Mouse (Mus musculus) skeletal muscle tissue, adult 2 months (tissue): Measurements from ENCODE around the gene Larp1.
A peak's percentile ranks its signal among the peaks of the same experiment; 100 is the strongest.
"Not testable (repeated sequence)": the region's sequence is repeated elsewhere in the genome, so short reads cannot be mapped to it uniquely, and the experiment has no call there.

Source experiments
- DNase-seq: peaks from one replicate; pipeline ENCODE4 v3.0.0-alpha.2; 2012; ENCODE audit warnings: low read depth, low spot score

The Larp1 gene

DNA sequence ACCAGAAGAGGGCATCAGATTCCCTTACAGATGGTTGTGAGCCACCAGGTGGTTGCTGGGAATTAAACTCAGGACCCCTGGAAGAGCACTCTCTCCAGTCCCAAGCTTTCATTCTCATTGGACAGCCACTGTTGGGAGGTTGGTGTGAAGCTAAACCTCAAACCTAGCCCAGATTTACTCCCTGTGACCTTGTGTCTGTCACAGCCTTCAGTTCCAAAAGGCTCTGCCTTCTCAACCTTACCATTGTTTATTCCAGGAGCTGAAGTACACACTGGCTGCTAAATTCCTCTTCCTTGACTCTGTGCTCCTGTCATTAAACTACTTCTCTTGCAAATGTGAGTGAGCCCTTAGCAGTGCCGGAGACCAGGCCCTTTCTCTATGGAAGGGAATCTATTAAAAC lies 20.1 kb downstream of the Larp1 start:
- DNase-seq: no peak

DNA sequence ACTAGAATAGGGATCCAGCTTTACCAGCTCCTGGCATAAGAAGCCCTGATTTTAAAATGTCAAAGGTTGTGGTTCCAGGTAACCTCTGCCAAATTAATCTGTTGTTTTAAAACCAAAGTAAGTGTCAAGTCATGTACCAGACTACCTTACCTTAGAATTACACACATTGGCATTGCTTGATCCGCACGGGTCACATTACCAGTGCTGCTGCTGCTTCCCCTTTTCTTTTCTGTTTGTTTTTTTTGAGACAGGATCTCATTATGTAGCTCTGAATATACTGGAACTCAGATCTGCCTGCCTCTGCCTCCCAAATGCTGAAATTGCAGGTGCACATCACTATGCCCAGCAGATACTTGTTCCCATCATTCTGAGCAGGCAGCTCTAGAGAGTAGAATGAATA lies 21.0 kb downstream of the Larp1 start:
- DNase-seq: no peak

DNA sequence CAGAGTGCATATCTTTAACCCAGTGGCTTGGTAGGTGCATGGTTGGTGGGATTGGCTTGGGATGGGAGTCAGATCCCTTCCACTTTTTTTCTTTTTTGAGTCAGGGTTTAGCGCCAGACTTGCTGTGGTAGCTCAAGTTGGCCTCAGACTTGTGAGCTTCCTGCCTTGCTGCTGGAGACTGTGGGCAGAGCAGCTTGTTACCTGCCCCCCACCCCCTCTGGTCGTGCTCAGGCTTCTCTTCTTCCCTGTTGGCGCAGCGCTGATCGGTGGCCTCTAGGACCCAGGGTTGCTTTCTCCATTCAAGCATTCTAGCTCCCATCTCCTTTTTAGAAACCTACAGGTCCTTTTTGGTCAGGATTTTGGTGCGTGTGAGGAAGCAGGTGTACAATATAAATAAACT lies 22.3 kb downstream of the Larp1 start:
- DNase-seq: no peak

DNA sequence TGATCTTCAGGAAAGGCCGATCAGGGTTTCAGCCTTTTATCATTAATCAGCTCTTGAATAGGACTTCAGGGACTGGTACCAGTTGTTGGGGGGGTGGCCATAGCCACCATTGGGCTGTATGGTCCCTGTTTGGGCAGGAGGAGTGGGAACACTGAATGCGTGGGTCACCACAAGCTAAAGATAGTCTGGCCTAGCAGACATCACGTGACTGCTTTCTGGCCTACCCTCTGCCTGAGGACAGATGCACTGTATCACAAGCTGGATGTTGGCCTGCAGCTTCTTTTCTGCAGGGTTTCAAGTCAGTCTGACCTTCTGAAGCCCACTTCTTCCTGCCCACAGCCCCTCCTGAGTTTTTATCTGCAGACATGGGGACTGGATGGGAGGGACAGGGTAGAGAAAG lies 24.8 kb downstream of the Larp1 start:
- DNase-seq: peak; percentile 70

DNA sequence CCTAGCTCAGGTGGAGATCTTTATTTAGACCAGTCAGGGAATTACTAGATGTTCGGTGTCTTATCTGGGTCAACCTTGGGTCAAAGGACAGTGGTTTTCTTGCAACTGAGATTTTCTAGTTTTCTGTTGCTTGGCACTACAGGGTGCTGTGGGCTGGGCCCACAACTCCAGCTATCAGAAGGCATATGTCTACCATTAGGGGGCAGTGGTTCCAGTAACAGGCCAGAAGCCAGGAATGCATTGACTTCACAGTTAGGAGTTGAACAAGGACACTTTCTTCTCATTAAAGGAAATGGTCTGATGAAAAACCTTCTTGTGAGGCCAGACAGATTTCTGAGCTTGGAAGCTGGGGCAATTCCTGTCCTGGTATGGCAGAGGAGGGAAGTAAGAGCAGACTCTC lies 30.2 kb downstream of the Larp1 start:
- DNase-seq: no peak

DNA sequence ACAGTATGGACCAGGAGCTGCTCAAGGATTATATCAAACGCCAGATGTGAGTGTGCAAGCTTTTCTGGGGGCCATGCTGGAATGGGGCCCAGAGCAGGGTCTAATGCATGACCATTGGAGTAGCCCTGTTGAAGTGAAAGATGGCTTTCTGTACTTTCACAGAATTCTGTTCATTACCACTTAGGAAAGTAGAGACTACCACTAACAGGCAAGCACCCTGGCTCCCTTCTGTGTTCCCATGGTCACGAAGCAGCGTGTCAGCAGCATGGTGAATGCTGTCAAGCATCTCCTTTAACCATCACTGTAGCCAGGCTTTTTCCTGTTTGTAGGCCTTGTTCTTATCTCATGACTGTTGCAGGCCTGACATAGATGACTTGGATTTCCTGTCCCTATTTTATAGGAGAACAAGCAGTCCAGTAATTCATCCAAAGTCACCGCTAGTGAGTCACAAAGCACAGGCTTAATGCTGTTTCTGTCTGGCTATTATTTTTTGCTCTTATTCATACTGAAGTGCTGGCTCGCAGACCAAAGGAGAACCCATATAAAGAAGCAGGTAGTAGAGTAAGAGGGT lies 34.1 kb downstream of the Larp1 start:
- no peak for DNase-seq

DNA sequence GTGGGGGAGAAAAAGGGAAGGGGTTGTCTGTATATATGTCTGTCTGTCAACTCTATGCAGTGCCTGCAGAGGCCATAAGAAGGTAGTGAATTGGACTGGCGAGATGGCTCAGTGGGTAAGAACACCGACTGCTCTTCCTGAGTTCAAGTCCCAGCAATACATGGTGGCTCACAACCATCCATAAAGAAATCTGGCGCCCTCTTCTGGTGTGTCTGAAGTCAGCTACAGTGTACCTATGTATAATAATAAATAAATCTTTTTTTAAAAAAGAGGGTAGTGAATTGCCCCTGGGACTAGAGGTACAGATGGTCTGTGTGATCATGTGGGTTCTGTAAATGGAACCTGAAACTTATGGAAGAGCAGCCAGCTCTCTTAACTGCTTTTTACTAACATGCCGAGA lies 37.6 kb downstream of the Larp1 start:
- no peak for DNase-seq

DNA sequence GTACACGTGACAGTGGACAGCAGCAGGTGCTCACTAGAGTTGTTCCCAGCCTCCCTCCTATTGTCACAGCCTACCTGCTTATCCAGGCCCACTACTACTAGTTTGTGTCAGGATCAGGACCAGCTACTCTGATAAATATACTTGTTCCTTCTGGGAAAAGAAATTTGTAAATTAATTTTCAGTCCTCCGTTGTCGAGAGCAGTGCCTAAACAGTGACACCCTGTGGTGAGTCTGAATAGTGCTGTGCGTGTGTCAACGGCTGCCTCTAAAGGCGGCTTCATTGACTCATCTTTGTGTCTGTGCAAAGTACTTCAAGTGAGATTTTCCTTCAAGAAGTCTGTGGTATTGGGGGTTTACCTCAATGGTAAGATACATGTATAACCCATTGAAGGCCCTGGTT lies 48.6 kb downstream of the Larp1 start:
- peak; percentile 13 for DNase-seq

DNA sequence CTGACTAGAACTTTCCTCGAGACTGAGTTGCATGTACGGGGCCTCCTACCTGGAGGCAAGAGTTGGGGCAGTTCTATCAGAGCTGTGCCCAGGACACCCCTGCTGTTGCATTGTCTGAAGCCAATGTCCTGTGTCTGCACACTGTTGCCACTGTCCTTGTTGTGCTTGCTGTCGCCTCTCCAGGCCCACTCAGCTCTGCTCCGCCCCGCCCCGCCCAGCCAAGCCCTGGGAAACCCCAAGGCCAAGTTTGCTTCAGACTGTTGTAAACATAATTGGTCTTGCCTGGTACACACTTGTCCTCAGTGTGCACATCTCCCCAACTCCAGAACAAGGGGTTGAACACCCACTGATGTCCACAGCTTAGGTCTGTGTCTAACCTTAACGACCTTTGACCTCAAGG lies 50.9 kb downstream of the Larp1 start:
- not testable (repeated sequence) for DNase-seq

DNA sequence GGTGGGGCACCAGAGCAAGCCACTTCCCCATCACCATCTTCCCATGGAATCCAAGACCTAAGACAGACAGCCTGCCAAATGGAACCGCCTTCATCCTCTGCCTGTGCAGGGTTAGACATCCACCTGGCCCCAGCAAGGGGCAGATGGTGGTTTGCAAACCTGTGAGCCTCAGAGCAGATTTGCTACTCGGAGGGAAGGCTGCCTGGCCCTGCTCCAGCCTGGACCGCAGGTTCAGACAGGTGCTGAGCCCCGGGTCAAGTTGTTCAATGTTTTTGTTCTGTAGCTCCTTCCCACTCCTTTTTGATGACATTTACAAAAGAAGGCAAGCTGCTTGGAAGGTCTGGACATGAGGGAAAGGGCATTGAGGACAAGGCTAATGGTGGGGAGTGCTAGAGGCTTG lies 52.4 kb downstream of the Larp1 start:
- DNase-seq: not testable (repeated sequence)

DNA sequence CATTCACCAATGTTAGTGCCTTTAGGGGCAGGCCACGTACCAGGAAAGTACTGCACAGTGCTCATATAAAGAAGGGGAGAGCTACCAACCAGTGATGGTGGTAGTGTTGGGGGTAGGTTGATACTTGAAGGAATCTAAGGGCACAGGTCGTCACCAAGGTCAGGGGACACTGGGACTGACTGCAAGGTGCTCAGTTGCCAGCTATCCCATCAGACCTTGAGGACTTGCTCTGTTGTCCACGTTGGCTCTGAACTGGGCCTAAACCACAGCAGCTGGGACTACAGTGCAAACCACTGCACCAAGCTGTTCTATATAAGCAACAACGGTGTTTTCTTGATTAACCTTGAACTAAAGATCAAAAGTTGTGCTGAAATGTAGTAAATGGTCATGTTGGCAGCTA lies 53.7 kb downstream of the Larp1 start:
- DNase-seq: no peak

DNA sequence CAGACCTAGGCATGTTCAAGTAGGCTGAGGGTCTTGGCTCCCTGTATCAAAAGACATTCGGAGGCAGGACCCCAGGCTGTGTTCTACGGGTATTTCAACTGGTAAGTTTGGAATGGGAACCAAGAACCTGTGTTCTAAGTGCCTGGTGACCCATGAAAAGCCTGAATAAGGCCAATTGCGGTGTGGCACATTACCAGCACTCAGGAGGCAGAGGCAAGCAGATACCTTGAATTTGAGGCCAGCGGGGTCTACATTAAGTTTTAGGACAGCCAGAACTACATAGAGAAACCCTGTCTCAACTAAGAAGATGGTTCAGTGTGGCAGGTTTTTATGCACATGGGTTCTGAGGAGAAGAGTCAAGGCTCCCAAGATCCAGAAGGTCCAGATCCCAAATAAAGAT lies 56.2 kb downstream of the Larp1 start:
- DNase-seq: no peak

DNA sequence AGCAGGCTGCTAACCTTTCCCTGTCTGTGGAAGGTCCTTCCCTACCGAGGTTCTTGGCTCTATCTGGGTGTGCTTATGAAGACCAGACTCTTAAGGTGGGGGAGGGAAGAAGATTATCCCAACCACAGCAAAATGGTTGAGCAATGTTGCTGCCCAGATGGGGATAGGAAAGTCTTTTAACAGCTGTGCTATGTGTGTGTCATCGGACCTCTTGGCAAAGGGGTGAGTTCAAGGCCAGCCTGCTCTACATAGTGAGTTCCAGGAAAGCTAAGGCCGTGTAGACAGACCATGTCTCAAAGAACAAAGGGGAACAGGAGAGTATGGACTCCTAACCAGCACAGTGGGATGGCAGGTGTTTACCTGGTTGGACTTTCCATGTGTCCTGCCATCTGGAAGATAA lies 64.1 kb downstream of the Larp1 start:
- no peak for DNase-seq

DNA sequence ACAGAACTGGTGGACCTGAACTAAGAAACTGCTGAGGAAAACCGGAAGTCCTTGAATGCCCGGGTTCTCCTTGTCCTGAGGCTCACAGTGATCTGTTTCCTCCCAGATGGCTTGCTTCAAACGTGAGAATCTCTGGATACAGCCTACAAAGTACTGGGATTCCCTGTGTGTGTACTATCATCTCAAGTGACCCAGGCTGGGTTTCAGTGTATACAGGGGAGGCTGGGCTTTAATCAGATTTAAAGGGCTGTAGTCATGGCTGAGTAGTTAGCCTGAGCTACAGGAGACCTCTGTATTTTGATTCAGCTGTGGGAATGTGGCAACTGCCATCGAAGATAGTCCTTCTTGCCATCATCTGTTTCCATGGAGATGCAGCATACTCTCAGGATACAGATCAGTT lies 68.4 kb downstream of the Larp1 start:
- no peak for DNase-seq

DNA sequence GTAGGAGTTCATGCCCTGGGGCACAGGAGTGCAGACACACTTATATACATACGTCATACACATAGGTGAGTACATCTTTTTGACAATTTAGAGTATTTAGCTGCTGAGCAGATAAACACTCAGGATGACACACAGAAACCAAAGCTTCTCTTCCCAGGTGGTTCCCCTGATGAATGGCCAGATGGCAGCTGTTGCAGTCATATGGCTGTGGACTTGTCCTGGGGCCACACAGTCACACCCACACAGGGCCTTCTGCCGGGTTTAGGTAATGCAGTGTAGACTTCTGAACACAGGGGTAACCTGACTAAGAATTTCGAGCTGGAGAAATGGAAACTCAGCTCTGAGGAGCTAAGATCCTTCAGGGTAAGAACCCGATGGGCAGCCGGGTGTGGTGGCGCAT lies 72.9 kb downstream of the Larp1 start:
- DNase-seq: no peak

DNA sequence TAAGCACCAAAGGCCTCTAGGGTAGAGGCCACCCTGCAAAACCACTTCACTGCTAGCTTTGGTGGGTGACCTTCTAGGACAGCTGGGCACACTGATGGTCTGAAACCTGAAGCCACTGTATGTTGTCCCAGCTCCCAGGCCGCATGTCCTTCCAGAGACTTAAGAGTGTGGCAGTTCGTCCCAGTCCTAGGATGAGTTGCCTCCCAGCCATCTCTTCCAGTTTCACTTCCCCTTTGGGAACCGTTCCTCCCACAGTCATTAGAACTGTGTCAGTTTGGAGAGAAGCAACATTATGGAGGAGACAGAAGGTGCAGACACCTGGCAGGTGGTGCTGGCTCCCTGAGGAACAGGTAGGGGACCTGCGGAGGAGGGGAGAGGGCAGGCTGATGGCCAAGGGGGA lies 83.7 kb downstream of the Larp1 start:
- no peak for DNase-seq

DNA sequence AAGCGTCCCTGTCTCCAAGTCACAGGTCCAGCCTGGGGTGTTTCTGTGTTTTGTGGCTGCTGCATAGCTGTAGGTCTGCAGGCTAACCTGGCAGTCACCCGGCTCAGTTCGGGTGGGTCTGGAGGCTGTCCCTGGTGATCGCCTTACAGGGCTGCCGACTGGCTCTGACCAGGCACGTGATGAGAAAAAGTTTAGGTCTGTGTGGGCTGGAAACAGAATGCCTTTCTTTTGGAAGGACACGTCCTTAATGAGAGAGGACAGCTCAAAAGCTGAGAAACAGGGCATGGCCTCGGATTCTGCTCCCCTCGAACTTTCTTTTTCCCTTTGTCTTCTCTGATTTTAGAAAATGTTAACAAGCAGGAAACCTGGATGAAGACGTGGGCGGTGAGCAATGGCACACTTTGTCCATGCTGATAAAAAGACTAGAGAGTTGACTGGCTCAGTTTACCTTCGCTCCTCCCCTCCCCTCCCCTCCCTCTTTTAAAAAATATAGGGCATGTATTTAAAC lies 84.2 kb downstream of the Larp1 start, which contains the start of gene Gm12248:
Gene Gm12248, minus strand, starts transcription at position 114 of the 508 bp plus-strand sequence.
- peak; percentile 30 for DNase-seq

DNA sequence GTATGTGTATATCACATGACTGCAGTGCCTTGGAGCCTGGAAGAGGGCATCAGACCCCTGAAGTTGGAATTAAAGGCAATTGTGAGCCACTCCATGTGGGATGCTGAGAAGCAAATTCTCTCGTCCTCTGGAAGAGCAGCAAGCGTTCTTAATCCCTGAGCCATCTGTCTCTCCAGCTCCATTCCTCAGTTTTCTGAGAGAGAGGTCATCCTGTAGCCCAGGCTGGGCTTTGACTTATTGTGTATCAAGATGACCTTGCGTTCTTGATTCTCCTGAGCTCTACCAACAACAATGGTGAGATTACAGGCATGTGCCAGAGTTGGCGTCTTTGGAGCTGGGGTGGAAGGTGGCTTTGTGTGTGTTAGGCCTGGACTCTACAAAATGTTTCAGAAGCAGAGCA lies 85.9 kb downstream of the Larp1 start:
- DNase-seq: no peak

DNA sequence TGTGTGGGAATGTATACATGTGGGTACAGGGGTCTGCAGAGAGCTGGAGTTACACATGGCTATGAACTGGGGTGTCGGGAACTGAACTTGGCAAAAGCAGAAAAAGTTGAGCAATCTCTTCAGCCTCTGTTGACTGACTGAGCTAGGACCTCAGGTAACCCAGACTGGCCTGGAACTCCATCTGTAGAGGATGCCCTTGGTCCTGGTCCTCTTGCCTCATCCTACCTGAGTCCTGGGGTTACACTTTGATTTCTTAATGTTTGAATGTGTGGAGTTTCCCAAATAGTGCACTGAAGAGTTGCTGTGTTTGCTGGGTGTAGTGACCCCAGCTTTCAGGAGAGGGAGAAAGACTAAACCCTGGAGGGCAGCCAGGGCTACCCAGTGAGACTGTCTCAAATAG lies 86.7 kb downstream of the Larp1 start:
- no peak for DNase-seq

DNA sequence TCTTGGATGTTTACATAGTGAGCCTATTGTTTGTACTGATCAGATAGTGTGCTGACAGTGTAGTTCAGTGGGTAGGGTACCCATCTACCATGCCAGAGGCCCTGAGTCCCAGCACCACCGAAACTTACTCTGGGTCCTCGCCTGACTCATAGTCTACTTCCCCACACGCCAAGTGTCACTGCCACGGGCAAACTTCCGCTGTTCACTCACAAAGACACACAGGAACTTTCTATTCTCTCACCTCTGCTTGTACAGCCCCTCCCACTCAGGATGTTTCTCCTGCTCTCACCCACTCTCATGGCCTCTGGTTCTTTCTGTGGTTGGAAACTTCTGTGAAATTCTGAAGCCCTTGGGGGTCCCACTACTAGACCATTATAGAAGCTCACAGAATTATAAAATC lies 87.3 kb downstream of the Larp1 start:
- no peak for DNase-seq

DNA sequence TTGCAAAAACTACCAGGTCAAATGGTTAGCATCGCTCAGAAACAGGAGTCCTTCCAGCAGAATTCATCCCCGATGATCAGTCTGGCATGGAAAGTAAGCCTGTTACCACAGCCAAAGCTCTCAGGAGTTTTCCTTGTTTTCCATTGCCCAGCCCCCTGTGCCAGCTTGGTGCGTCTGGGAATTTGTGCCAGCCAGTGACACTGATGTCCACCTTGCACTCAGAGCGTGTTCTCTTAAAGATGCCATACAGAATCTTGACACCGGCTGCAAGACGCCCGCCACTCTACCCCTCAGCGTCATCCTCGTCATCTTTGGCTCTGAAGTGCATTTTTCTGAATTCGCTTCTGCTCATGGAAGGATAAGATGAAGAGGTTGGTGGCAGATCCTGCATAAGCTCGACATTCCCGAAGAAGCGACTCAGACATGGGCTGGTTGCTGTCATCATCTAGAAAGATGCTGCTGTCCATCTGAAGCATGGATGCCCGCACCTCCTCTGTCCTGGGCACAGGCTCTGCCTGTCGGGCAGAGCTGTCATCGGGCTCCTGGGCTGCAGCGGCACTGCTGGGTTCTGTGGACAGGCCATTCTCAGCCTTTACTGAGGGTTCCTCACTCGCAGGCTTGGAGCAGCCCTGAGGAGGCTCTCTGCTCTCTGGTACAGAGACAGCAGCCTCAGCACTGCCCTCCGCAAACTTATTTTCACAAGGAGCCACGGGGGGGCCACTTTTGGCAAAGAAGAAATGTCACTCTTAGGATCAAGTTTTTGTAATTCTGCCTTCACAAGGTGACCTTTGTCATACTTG lies 88.2 kb downstream of the Larp1 start:
- no peak for DNase-seq

DNA sequence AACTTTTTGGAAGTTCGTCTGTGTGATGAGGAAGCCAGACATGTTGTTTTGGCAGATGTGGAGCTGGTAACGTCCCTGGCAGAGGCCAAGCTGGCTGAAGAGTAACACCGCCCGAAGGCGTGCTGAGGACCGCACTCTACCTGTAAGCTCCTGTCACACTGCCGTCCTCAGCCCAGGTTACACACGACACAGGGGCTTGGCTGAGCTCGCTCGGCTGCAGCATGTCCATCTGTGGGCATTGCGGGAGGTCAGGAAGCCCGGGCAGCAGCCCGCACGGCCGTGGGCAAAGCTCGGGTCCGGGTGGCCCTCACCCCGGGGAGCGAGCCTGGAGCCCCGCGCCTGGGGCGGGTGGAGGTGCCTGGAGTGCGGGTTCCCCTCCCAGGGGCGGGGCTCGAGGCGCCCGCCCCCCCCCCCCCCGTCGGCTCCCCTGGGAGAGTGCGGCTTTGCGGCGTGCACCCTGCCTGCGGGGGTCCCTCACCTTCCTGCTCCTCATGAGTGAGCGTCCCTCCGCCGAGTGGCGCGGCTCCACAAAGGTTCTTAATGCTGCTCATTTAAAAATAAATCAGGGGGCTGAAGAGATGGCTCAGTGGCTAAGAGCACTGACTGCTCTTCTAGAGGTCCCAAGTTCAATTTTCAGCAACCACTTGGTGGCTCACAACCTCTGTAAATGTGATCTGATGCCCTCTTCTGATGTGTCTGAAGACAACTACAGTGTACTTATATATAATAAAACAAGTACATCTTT lies 88.9 kb downstream of the Larp1 start:
- DNase-seq: no peak

DNA sequence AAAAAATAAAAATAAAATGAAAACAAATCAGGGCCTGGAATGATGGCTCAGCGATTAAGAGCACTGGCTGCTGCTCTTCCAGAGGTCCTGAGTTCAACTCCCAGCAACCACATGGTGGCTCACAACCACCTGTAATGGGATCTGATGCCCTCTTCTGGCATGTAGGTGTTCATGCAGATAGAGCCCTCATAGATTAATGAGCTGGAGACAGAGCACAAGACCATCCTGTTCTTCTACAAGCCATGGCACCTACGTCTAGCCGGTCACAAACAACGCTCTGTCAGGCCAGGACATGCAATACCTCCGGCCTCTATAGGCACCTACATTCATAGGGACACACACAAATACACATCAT lies 89.5 kb downstream of the Larp1 start:
- DNase-seq: not testable (repeated sequence)
